In genomic region chr7:130965396-130965795, GRCm38 (mm10) we compare ENCODE assay signal across 9 mouse cellular contexts. TPM values are rescaled to one million over a fixed set of nuclear protein-coding genes. Genes with fewer than 3 reads are reported as not detected.
DNase-seq lines count a peak whose midpoint lies in the region; ATAC-seq and TF ChIP-seq lines count a peak whose summit lies in the region.
"Had no signal": no experiment of that assay in that cellular context is flagged by ENCODE, and none has a peak within 500 bp of the region (broad histone marks: within the 10 kb centered on the region; RNA-seq: fewer than 3 reads in every experiment).

No protein-coding gene starts in this region.

- H3K9me3 ChIP-seq in forebrain, embryonic 13.5 days (replicated peaks): no peaks in the 10 kb centered on the region
- H3K9me3 ChIP-seq in forebrain, embryonic 11.5 days (ENCODE audit: control insufficient read depth, low read length): no peaks in the 10 kb centered on the region
- no peaks in the 10 kb centered on the region for H3K9me3 ChIP-seq in lung, embryonic 14.5 days (ENCODE audit: low read depth, low read length)
- no peaks in the 10 kb centered on the region for H3K9me3 ChIP-seq in forebrain, embryonic 15.5 days

- no peak overlapping the region for H3K4me2 ChIP-seq in forebrain, embryonic 13.5 days
- H3K4me2 ChIP-seq in forebrain, embryonic 11.5 days (ENCODE audit: low read depth, low read length, severe bottlenecking): no peak overlapping the region
- H3K4me2 ChIP-seq in lung, embryonic 14.5 days: no peak overlapping the region
- H3K4me2 ChIP-seq in forebrain, embryonic 15.5 days (replicated peaks): no peak overlapping the region
- H3K4me2 ChIP-seq in myocyte (ENCODE audit: low read depth): peak overlapping the region; percentile 73

- H3K27me3 ChIP-seq in forebrain, embryonic 13.5 days: no peaks in the 10 kb centered on the region
- no peaks in the 10 kb centered on the region for H3K27me3 ChIP-seq in forebrain, embryonic 11.5 days (ENCODE audit: control insufficient read depth, insufficient read depth, low read length)
- no peaks in the 10 kb centered on the region for H3K27me3 ChIP-seq in lung, embryonic 14.5 days (ENCODE audit: insufficient read depth, low read length)
- no peaks in the 10 kb centered on the region for H3K27me3 ChIP-seq in forebrain, embryonic 15.5 days
- no peaks in the 10 kb centered on the region for H3K27me3 ChIP-seq in myocyte (ENCODE audit: control insufficient read depth, insufficient read depth, insufficient read length)

- no peaks in the 10 kb centered on the region for H3K79me2 ChIP-seq in myocyte (ENCODE audit: control insufficient read depth, insufficient read depth)

- 93% methylated on average over 4 of the region's 4 CpGs for WGBS in forebrain, embryonic 13.5 days
- 83% methylated on average over 4 of the region's 4 CpGs for WGBS in forebrain, embryonic 11.5 days
- 88% methylated on average over 4 of the region's 4 CpGs for WGBS in lung, embryonic 14.5 days
- WGBS in forebrain, embryonic 15.5 days: 93% methylated on average over 4 of the region's 4 CpGs

- no peak overlapping the region for H3ac ChIP-seq in myocyte (ENCODE audit: control insufficient read depth, insufficient read length)

- no peaks in the 10 kb centered on the region for H3K36me3 ChIP-seq in forebrain, embryonic 13.5 days (ENCODE audit: poor library complexity, severe bottlenecking)
- H3K36me3 ChIP-seq in forebrain, embryonic 11.5 days (ENCODE audit: control insufficient read depth, insufficient read depth, low read length): no peaks in the 10 kb centered on the region
- H3K36me3 ChIP-seq in lung, embryonic 14.5 days (ENCODE audit: insufficient read depth): no peaks in the 10 kb centered on the region
- no peaks in the 10 kb centered on the region for H3K36me3 ChIP-seq in forebrain, embryonic 15.5 days
- H3K36me3 ChIP-seq in myocyte (ENCODE audit: control insufficient read depth, insufficient read depth): peaks cover 6% of the 10 kb centered on the region

- TF ChIP-seq CTCF in lung, embryonic 14.5 days (IDR thresholded peaks at IDR 0.05; ENCODE audit: low read depth): no peak

- peak overlapping the region; percentile 57; the same call in 1 of the 2 replicates for H3K27ac ChIP-seq in forebrain, embryonic 13.5 days
- H3K27ac ChIP-seq in forebrain, embryonic 11.5 days (ENCODE audit: low read depth, low read length): no peak overlapping the region
- H3K27ac ChIP-seq in lung, embryonic 14.5 days (ENCODE audit: low read depth): peak overlapping the region; percentile 54; the same call in 1 of the 2 replicates
- peak overlapping the region; percentile 68 for H3K27ac ChIP-seq in forebrain, embryonic 15.5 days (replicated peaks)

- ATAC-seq in forebrain, embryonic 13.5 days: no peak
- no peak for ATAC-seq in forebrain, embryonic 11.5 days (replicated peaks; ENCODE audit: low FRiP score)
- 0 out of 2 replicates have a peak, but pooled peaks have one; percentile 1 for ATAC-seq in lung, embryonic 14.5 days (ENCODE audit: insufficient read depth)
- no peak for ATAC-seq in forebrain, embryonic 15.5 days (replicated peaks)
- no peak for ATAC-seq in monocyte, adult 5-6 weeks (replicated peaks; ENCODE audit: insufficient number of reproducible peaks, low FRiP score, low TSS enrichment, poor library complexity, severe bottlenecking)

- no peak overlapping the region for H3K4me3 ChIP-seq in forebrain, embryonic 13.5 days
- H3K4me3 ChIP-seq in forebrain, embryonic 11.5 days (ENCODE audit: low read depth, low read length): no peak overlapping the region
- H3K4me3 ChIP-seq in lung, embryonic 14.5 days (ENCODE audit: low read depth, low read length): no peak overlapping the region
- no peak overlapping the region for H3K4me3 ChIP-seq in forebrain, embryonic 15.5 days
- no peak overlapping the region for H3K4me3 ChIP-seq in myocyte

- no peak for DNase-seq in forebrain, embryonic 11.5 days (ENCODE audit: low spot score)
- DNase-seq in lung, embryonic 14.5 days: no peak
- DNase-seq in lung, postnatal 36 days: no peak
- no peak for DNase-seq in retina, postnatal 1 day
- DNase-seq: cerebellum, adult 11 months had no signal

- peaks cover 12% of the 10 kb centered on the region for H3K4me1 ChIP-seq in forebrain, embryonic 13.5 days
- H3K4me1 ChIP-seq in forebrain, embryonic 11.5 days (replicated peaks; ENCODE audit: control insufficient read depth, insufficient read depth, low read length): no peaks in the 10 kb centered on the region; the same call in 1 of the 2 replicates
- peaks cover 16% of the 10 kb centered on the region for H3K4me1 ChIP-seq in lung, embryonic 14.5 days (ENCODE audit: insufficient read depth)
- H3K4me1 ChIP-seq in forebrain, embryonic 15.5 days: peaks cover 26% of the 10 kb centered on the region

- peak; percentile 42 for TF ChIP-seq POLR2A in myocyte (IDR thresholded peaks at IDR 0.05; ENCODE audit: insufficient read length, low read depth)

- no peak overlapping the region for H3K9ac ChIP-seq in forebrain, embryonic 13.5 days
- H3K9ac ChIP-seq in forebrain, embryonic 11.5 days (ENCODE audit: low read length): no peak overlapping the region
- H3K9ac ChIP-seq in lung, embryonic 14.5 days: no peak overlapping the region
- no peak overlapping the region for H3K9ac ChIP-seq in forebrain, embryonic 15.5 days (replicated peaks)

TF ChIP-seq in myocyte, 11 proteins besides CTCF, POLR2A, EP300 and RAD21:
- TF ChIP-seq CEBPB (IDR thresholded peaks at IDR 0.05; ENCODE audit: insufficient read depth, poor library complexity, severe bottlenecking) (peak; percentile 90), TCF12 (IDR thresholded peaks at IDR 0.05; ENCODE audit: insufficient read depth, poor library complexity, severe bottlenecking) (no peak), TCF3 (IDR thresholded peaks at IDR 0.05; ENCODE audit: insufficient read length, low read depth) (no peak), REST (IDR thresholded peaks at IDR 0.05; ENCODE audit: insufficient read depth, insufficient read length) (no peak), USF1 (IDR thresholded peaks at IDR 0.05; ENCODE audit: low read depth) (no peak), MYOD1 (IDR thresholded peaks at IDR 0.05; ENCODE audit: control insufficient read depth in 1 of 3, insufficient read length in 2 of 3, low read depth in 2 of 3) (peak in 1 of 3 experiments; percentile 35), E2F4 (IDR thresholded peaks at IDR 0.05; ENCODE audit: insufficient read depth) (no peak), MYOG (IDR thresholded peaks at IDR 0.05; ENCODE audit: control insufficient read depth in 1 of 3, insufficient read depth in 1 of 3, insufficient read length in 2 of 3, low read depth in 2 of 3) (no peak), POLR2AphosphoS2 (IDR thresholded peaks at IDR 0.05; ENCODE audit: insufficient read length, low read depth) (no peak)

RNA-seq across cellular contexts. Expression of gene Htra1, which starts 29.5 kb away (rescaled TPM):
- polyA plus RNA-seq in forebrain, embryonic 13.5 days (2015; fragmentation: Nextera tagmentation; extraction: Ambion mirVana): 9.3 and 9.7 TPM in 2 replicates
- polyA plus RNA-seq in forebrain, embryonic 11.5 days (2014; fragmentation: Nextera tagmentation; extraction: Ambion mirVana): 2.7 and 4.2 TPM in 2 replicates
- 25.8 and 30.0 TPM in 2 replicates for polyA plus RNA-seq in lung, embryonic 14.5 days (2014; fragmentation: Nextera tagmentation; extraction: Ambion mirVana)
- polyA plus RNA-seq in forebrain, embryonic 15.5 days (2015; fragmentation: Nextera tagmentation; extraction: Ambion mirVana): 23.6 and 23.8 TPM in 2 replicates
- 176 TPM for polyA plus RNA-seq in myocyte (2012; fragmentation: generic; extraction: Trizol)
- total RNA-seq in monocyte, adult 5-6 weeks (2017): 0.39 TPM in 1 of 3 replicates, not detected in the others
